Mouse (Mus musculus) forebrain, embryonic 10.5 days (tissue): ENCODE data around the gene Tmem117. TPM values are rescaled to one million over a fixed set of nuclear protein-coding genes. Genes with fewer than 3 reads are reported as not detected.

Experiments
- DNase-seq: peaks from one replicate; pipeline ENCODE4 v3.0.0-alpha.2; 2017; ENCODE audit warnings: low spot score; ENCODE audit errors: extremely low spot score
- H3K27ac ChIP-seq: fragments of 300-500 bp; sonication (generic); 2 replicates; pipeline ENCODE4 v1.5.1; 2016; ENCODE audit warnings: mild to moderate bottlenecking
- H3K27me3 ChIP-seq: fragments of 300-500 bp; sonication (generic); 2 replicates; pipeline ENCODE4 v1.6.1; 2016; ENCODE audit warnings: mild to moderate bottlenecking; ENCODE audit not compliant: poor library complexity, severe bottlenecking
- H3K36me3 ChIP-seq: fragments of 300-500 bp; sonication (generic); replicated peaks from 2 replicates; pipeline ENCODE4 v1.6.1; 2016; ENCODE audit warnings: mild to moderate bottlenecking, moderate library complexity
- H3K4me1 ChIP-seq: fragments of 300-500 bp; sonication (generic); 2 replicates; pipeline ENCODE4 v1.6.1; 2016
- H3K4me3 ChIP-seq: fragments of 300-500 bp; sonication (generic); 2 replicates; pipeline ENCODE4 v1.5.1; 2016; ENCODE audit warnings: mild to moderate bottlenecking, moderate library complexity
- H3K9me3 ChIP-seq: fragments of 300-500 bp; sonication (generic); 2 replicates; pipeline ENCODE4 v1.6.1; 2016; ENCODE audit warnings: mild to moderate bottlenecking, moderate library complexity
- WGBS: fragments of 180-500 bp; shearing (Covaris S2); methylation state at CpG from one replicate; pipeline ENCODE4 v1.1.7; 2016; 5-methylcytosine and 5-hydroxymethylcytosine counted together
- polyA plus RNA-seq: library from polyadenylated mRNA; unstranded; fragments of >200 nt; fragmentation: Nextera tagmentation; extraction: Ambion mirVana; gene quantifications from 2 replicates; pipeline ENCODE4 v1.2.1, GENCODE M21; 2016

The Tmem117 gene
- polyA plus RNA-seq, 1 experiment from 2014 or later = 0.74 TPM

GRCm38 (mm10) chr15:94885026-94885425 is 256.0 kb downstream of the Tmem117 start:
- H3K36me3 ChIP-seq = no peaks in the 10 kb centered on the region
- no peak overlapping the region for H3K27ac ChIP-seq
- DNase-seq = no peak
- WGBS = 71% methylated on average over 4 of the region's 4 CpGs
- no peaks in the 10 kb centered on the region for H3K9me3 ChIP-seq
- no peaks in the 10 kb centered on the region for H3K27me3 ChIP-seq
- H3K4me3 ChIP-seq = no peak overlapping the region
- H3K4me1 ChIP-seq = peaks cover 5% of the 10 kb centered on the region; the same call in 1 of the 2 replicates

DNA sequence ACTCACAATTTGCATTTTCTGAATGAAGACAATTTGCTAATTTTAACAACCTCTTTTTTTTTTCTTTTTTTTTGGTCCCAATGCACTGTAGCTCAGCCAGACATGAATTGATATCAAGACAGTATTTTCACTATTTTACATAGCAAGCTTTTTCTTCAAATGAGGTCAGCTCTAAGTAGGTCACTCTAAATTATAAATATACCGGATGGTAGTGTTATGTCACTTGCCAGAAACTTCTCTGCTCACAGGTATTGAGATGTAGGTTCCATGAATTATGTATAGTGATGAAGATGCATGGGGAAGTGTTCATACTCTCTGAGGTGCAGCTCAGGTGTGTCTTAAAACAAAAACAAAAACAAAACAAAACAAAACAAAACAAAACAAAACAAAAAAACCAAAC is 264.2 kb downstream of the Tmem117 start:
- DNase-seq = no peak
- no peak overlapping the region for H3K4me3 ChIP-seq
- H3K27me3 ChIP-seq = no peaks in the 10 kb centered on the region
- no peaks in the 10 kb centered on the region for H3K9me3 ChIP-seq
- H3K36me3 ChIP-seq = no peaks in the 10 kb centered on the region
- WGBS = 98% methylated on average over 1 of the region's 1 CpGs
- H3K27ac ChIP-seq = no peak overlapping the region
- H3K4me1 ChIP-seq = peaks cover 9% of the 10 kb centered on the region; the same call in 1 of the 2 replicates

DNA sequence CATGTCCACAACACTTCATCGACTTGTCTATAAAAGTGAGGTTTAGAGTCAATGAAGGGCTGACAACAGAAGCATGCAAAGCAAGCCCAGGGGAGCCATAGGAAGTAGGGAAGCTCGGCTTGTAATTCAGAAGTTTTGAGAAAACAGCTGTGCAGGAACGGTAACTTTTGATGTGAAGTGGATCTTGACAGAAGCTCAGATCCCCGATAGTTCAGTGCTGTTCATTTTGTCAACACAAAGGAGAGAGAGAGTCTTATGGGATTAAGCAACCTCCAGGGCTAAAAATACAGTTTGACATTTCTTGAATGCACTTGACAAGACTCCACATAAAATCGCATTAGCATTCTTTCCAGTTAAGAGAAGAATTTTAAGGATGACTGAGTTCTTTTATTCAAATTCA is 265.1 kb downstream of the Tmem117 start:
- no peaks in the 10 kb centered on the region for H3K9me3 ChIP-seq
- no peaks in the 10 kb centered on the region for H3K36me3 ChIP-seq
- 62% methylated on average over 5 of the region's 5 CpGs for WGBS
- H3K27me3 ChIP-seq = no peaks in the 10 kb centered on the region
- no peak for DNase-seq
- H3K4me3 ChIP-seq = no peak overlapping the region
- H3K27ac ChIP-seq = no peak overlapping the region
- H3K4me1 ChIP-seq = peaks cover 9% of the 10 kb centered on the region; the same call in 1 of the 2 replicates

- Histone ChIP-seq H3K4me3 (no peak overlapping the region), H3K4me1 (peaks cover 9% of the 10 kb centered on the region; the same call in 1 of the 2 replicates), H3K36me3 (no peaks in the 10 kb centered on the region), H3K9me3 (no peaks in the 10 kb centered on the region), H3K27ac (no peak overlapping the region), H3K27me3 (no peaks in the 10 kb centered on the region)
- DNase-seq = no peak
- 97% methylated on average over 11 of the region's 11 CpGs for WGBS
These were observed 266.6 kb downstream of the Tmem117 start for GRCm38 (mm10) chr15:94895681-94896080.

DNA sequence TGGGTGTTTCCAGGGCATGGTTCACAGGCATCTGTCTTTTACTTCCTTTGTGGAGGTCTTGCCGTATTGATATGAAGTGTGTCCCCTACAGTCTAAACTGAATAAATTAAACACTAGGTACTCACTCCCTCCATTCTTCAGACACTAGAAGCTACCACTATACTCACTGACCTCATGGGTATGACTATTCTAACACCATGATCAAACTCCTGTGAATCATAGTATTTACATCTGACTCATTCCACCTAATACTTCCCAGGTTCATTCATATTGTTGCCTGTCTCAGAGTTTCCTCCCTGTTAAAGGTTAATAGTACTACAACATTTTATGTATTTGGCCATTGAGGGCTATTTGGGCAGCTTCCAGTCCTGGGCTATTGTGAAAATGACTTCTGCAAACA is 274.2 kb downstream of the Tmem117 start:
- no peak overlapping the region for H3K4me3 ChIP-seq
- no peak for DNase-seq
- H3K4me1 ChIP-seq = 0 out of 2 replicates have a peak, but pooled peaks cover 3% of the 10 kb centered on the region
- no peaks in the 10 kb centered on the region for H3K9me3 ChIP-seq
- WGBS = 98% methylated on average over 1 of the region's 1 CpGs
- H3K27me3 ChIP-seq = no peaks in the 10 kb centered on the region
- H3K27ac ChIP-seq = no peak overlapping the region
- H3K36me3 ChIP-seq = no peaks in the 10 kb centered on the region

DNA sequence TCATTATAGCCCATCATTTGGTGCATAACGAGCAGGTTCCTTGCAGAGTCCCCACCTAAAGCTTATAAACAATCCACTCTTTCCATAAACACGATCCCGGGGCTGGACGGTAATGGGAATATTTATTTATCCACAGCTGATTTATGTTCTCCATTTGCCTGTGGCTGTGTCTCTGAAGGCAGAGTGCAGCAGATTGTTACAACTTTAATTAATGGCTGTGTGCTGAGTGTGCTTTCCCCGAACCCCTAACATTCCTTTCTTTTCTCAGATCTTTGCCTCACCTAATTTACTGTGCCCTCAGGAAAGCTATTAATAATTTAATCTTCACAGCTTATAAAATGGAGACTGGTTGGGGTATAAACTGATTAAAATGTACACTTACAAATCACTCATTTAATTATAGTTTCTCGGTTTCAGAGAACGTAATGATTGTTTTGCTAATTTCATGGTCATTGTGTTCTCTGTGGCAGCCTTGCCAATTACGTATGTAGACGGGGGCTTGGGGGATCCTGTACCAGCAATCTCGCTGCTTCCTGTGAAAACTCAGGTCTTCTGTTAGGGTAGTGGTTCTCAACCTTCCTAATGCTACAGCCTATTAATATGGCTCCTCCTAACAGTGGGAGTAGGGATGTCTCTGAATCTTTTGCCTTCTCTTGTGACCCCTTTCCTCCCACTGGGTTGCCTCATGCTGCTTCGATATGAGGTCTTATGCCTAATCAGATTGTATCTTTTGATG is 275.8 kb downstream of the Tmem117 start:
- Histone ChIP-seq H3K36me3 (no peaks in the 10 kb centered on the region), H3K4me1 (0 out of 2 replicates have a peak, but pooled peaks cover 3% of the 10 kb centered on the region), H3K27ac (no peak overlapping the region), H3K4me3 (no peak overlapping the region), H3K27me3 (no peaks in the 10 kb centered on the region), H3K9me3 (no peaks in the 10 kb centered on the region)
- DNase-seq = no peak
- WGBS = 76% methylated on average over 11 of the region's 11 CpGs

DNA sequence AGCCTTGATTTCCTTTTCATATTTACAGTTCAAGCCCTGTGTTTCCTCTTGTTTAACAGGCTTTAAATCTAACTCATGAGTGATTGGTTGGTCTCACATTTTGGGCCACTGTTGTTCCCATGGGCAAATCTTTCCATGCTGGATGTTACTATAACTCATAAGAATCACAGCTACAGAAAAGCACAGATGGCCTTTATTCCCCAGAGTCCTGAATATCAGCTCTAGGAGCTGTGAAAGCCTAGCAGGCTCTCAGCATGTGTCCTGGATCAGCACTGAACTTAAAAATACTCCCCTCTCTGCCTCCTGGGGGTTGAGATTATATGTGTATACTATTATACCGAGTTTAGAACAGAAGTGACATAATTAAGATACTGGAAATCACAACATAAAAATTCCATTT is 292.6 kb downstream of the Tmem117 start:
- Histone ChIP-seq H3K27ac (no peak overlapping the region), H3K4me3 (no peak overlapping the region), H3K27me3 (no peaks in the 10 kb centered on the region), H3K36me3 (no peaks in the 10 kb centered on the region), H3K4me1 (no peaks in the 10 kb centered on the region), H3K9me3 (no peaks in the 10 kb centered on the region)
- WGBS = 47% methylated on average over 1 of the region's 1 CpGs
- DNase-seq = no peak

- H3K4me1 ChIP-seq = no peaks in the 10 kb centered on the region
- 92% methylated on average over 5 of the region's 5 CpGs for WGBS
- no peaks in the 10 kb centered on the region for H3K36me3 ChIP-seq
- H3K27ac ChIP-seq = no peak overlapping the region
- H3K9me3 ChIP-seq = no peaks in the 10 kb centered on the region
- no peaks in the 10 kb centered on the region for H3K27me3 ChIP-seq
- no peak overlapping the region for H3K4me3 ChIP-seq
- DNase-seq = no peak
These were observed 299.0 kb downstream of the Tmem117 start for GRCm38 (mm10) chr15:94927986-94928385.

DNA sequence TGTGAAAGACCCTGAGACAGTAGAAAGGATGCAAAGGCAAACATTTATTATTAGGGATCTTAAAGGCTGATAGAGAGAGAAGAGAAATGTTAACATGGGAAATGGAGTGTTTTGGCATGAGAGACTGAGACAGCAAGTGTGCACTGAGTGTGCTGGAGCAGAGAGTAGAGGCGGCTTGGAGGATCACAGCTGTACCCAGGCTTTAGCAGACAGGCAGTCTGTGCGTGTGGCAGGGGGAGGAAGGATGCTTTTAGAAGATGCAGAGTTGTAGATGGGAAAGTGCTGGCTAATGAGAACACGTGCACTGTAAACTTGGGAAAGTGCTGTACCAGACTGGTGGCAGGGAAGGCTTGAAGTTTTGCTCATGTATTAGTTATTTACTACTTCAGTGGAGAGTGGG is 301.7 kb downstream of the Tmem117 start:
- no peak for DNase-seq
- H3K4me1 ChIP-seq = no peaks in the 10 kb centered on the region
- H3K4me3 ChIP-seq = no peak overlapping the region

GRCm38 (mm10) chr15:94933044-94933443 is 304.0 kb downstream of the Tmem117 start:
- Histone ChIP-seq H3K36me3 (no peaks in the 10 kb centered on the region), H3K27me3 (no peaks in the 10 kb centered on the region), H3K27ac (no peak overlapping the region), H3K9me3 (no peaks in the 10 kb centered on the region), H3K4me3 (no peak overlapping the region), H3K4me1 (no peaks in the 10 kb centered on the region)
- no peak for DNase-seq
- 89% methylated on average over 4 of the region's 4 CpGs for WGBS

More for the DNA sequence above, 301.7 kb downstream of the Tmem117 start:
- no peaks in the 10 kb centered on the region for H3K27me3 ChIP-seq
- WGBS = 64% methylated on average over 3 of the region's 3 CpGs
- no peak overlapping the region for H3K27ac ChIP-seq
- H3K36me3 ChIP-seq = no peaks in the 10 kb centered on the region
- no peaks in the 10 kb centered on the region for H3K9me3 ChIP-seq

DNA sequence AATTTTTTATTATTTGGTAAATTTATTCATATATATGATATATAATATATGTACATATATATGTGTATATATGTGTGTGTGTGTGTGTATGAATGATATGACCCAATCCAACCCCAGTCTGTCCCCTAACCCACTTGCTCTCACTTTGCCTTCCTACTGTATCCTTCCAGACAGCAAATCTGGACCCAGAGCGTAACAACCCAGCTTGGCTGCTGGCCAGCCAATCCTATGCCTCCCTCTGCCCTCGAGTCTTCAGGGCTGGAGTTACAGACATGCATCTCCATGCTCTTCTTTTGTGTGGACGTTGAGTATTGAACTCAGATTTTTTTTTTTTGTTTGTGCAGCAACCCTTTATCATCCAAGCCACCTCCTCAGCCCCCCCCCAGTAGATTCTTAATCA is 304.4 kb downstream of the Tmem117 start:
- no peaks in the 10 kb centered on the region for H3K36me3 ChIP-seq
- no peaks in the 10 kb centered on the region for H3K27me3 ChIP-seq
- H3K9me3 ChIP-seq = no peaks in the 10 kb centered on the region
- no peak overlapping the region for H3K27ac ChIP-seq
- DNase-seq = no peak
- H3K4me1 ChIP-seq = no peaks in the 10 kb centered on the region
- WGBS = 83% methylated on average over 3 of the region's 3 CpGs
- H3K4me3 ChIP-seq = no peak overlapping the region

DNA sequence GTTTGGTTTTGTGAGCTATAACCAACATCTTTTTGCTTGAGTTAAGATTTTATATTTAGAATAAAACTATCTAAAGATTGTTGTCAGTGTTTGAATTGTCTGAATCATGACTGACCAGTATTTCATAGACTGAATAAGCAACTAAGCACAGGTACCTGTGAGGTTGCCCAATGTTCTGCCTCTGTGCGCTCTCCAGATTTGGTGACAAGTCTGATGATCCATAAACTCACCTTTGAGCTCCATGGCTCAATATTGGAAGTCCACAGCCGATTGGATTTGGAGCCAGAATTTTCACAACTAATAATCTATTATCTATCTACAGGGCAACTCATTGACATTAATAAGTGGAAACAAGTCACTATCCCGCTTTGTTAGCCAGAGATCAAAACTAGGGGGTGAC is 312.9 kb downstream of the Tmem117 start:
- WGBS = 88% methylated on average over 3 of the region's 3 CpGs
- H3K9me3 ChIP-seq = no peaks in the 10 kb centered on the region
- H3K27ac ChIP-seq = no peak overlapping the region
- H3K4me3 ChIP-seq = no peak overlapping the region
- H3K27me3 ChIP-seq = no peaks in the 10 kb centered on the region
- no peaks in the 10 kb centered on the region for H3K36me3 ChIP-seq
- H3K4me1 ChIP-seq = no peaks in the 10 kb centered on the region
- DNase-seq = no peak

- 58% methylated on average over 1 of the region's 1 CpGs for WGBS
- no peaks in the 10 kb centered on the region for H3K4me1 ChIP-seq
- no peaks in the 10 kb centered on the region for H3K36me3 ChIP-seq
- no peak overlapping the region for H3K27ac ChIP-seq
- no peaks in the 10 kb centered on the region for H3K9me3 ChIP-seq
- H3K4me3 ChIP-seq = no peak overlapping the region
- no peak for DNase-seq
- H3K27me3 ChIP-seq = no peaks in the 10 kb centered on the region
These were observed 313.4 kb downstream of the Tmem117 start for GRCm38 (mm10) chr15:94942465-94942864.
